Mouse (Mus musculus) adrenal gland, adult 18-20 months (tissue): ENCODE data around the gene Bcl3. TPM values are rescaled to one million over a fixed set of nuclear protein-coding genes. Genes with fewer than 3 reads are reported as not detected.
A peak's percentile ranks its signal among the peaks of the same experiment; 100 is the strongest.

ENCODE experiments used
- DNase-seq, 2 experiments: peaks; one replicate each; pipeline ENCODE4 v3.0.0; 2021 to 2022; ENCODE audit warnings: low spot score in 2 of 2
- long read RNA-seq, 2 experiments: library from polyadenylated mRNA; stranded (forward); transcript quantifications; one replicate each; pipeline ENCODE4 v2.0.0; 2021
- total RNA-seq, 2 experiments: library from RNA; stranded (reverse); gene quantifications; 1 replicate in 1 of 2; 2 replicates in 1 of 2; pipeline ENCODE4 v1.2.3; 2021

Bcl3 gene
- total RNA-seq = 10 to 100 TPM; 21.9 to 34.8 TPM
- long read RNA-seq, experiment 1, transcript Bcl3-201 (9 exons, 1,850 nt) = major isoform, 15 of 21 reads
- long read RNA-seq, experiment 1, partial matches to known transcripts = 3 of 21 reads
- long read RNA-seq, experiment 1, other reads (novel, unspliced or antisense) = 3 of 21 reads
- long read RNA-seq, experiment 2, transcript Bcl3-201 (9 exons, 1,850 nt) = major isoform, 6 of 12 reads
- long read RNA-seq, experiment 2, partial matches to known transcripts = 4 of 12 reads
- long read RNA-seq, experiment 2, other reads (novel, unspliced or antisense) = 2 of 12 reads

- DNase-seq = peak; percentile 67 to 80
Observed at GRCm38 (mm10) chr7:19822604-19823058, at the start of gene Bcl3. Bcl3 (minus strand) TSS chr7:19822770.

GRCm38 (mm10) chr7:19871943-19872601, 49.5 kb upstream of the Bcl3 start:
- no peak for DNase-seq

- no peak for DNase-seq
Observed at GRCm38 (mm10) chr7:19871137-19871621, 48.6 kb upstream of the Bcl3 start.

- DNase-seq = no peak
Observed at GRCm38 (mm10) chr7:19867751-19868399, 45.3 kb upstream of the Bcl3 start.

GRCm38 (mm10) chr7:19866490-19866889, 43.9 kb upstream of the Bcl3 start:
- DNase-seq = no peak

GRCm38 (mm10) chr7:19865246-19866036, 42.9 kb upstream of the Bcl3 start:
- DNase-seq = no peak

GRCm38 (mm10) chr7:19864241-19864640, 41.7 kb upstream of the Bcl3 start:
- DNase-seq = no peak

- DNase-seq = no peak
Observed at GRCm38 (mm10) chr7:19861199-19861598, 38.6 kb upstream of the Bcl3 start, which contains the start of gene Ceacam16. Ceacam16 (minus strand) TSS chr7:19861299.

- no peak for DNase-seq
Observed at GRCm38 (mm10) chr7:19859740-19860139, 37.2 kb upstream of the Bcl3 start.

GRCm38 (mm10) chr7:19856283-19856682, 33.7 kb upstream of the Bcl3 start:
- DNase-seq = no peak

- DNase-seq = no peak
Observed at GRCm38 (mm10) chr7:19855663-19856062, 33.1 kb upstream of the Bcl3 start.

GRCm38 (mm10) chr7:19853526-19853925, 31.0 kb upstream of the Bcl3 start:
- DNase-seq = no peak

- DNase-seq = no peak
Observed at GRCm38 (mm10) chr7:19851858-19852570, 29.4 kb upstream of the Bcl3 start, which contains the start of gene Gm19345. Gm19345 (plus strand) TSS chr7:19852003.

GRCm38 (mm10) chr7:19844521-19845171, 22.1 kb upstream of the Bcl3 start:
- DNase-seq = no peak

GRCm38 (mm10) chr7:19843561-19843960, 21.0 kb upstream of the Bcl3 start:
- peak; percentile 75 to 82 for DNase-seq

- DNase-seq = no peak
Observed at GRCm38 (mm10) chr7:19842885-19843504, 20.4 kb upstream of the Bcl3 start.

- DNase-seq = no peak
Observed at GRCm38 (mm10) chr7:19841686-19842413, 19.3 kb upstream of the Bcl3 start.

GRCm38 (mm10) chr7:19840936-19841335, 18.4 kb upstream of the Bcl3 start:
- no peak for DNase-seq

- no peak for DNase-seq
Observed at GRCm38 (mm10) chr7:19840371-19840770, 17.8 kb upstream of the Bcl3 start.
